Mouse (Mus musculus): ENCODE measurements around the gene Reln.

The Reln gene

GRCm38 (mm10) chr5:22094984-22095383 lies 249.5 kb downstream of the Reln start:
- DNase-seq = no peak

- no peak for DNase-seq
These were observed 250.5 kb downstream of the Reln start for GRCm38 (mm10) chr5:22094043-22094442.

GRCm38 (mm10) chr5:22093157-22093865 lies 251.2 kb downstream of the Reln start:
- no peak for DNase-seq

- DNase-seq = no peak
These were observed 264.0 kb downstream of the Reln start for GRCm38 (mm10) chr5:22080468-22080986.

GRCm38 (mm10) chr5:22074971-22075370 lies 269.5 kb downstream of the Reln start:
- DNase-seq = no peak

- no peak for DNase-seq
These were observed 271.9 kb downstream of the Reln start for GRCm38 (mm10) chr5:22072591-22072990.

GRCm38 (mm10) chr5:22059251-22059650 lies 285.3 kb downstream of the Reln start:
- no peak for DNase-seq

GRCm38 (mm10) chr5:22041825-22042224 lies 302.7 kb downstream of the Reln start:
- DNase-seq = no peak

GRCm38 (mm10) chr5:22039375-22040149 lies 304.9 kb downstream of the Reln start:
- DNase-seq = no peak

GRCm38 (mm10) chr5:22035201-22035600 lies 309.3 kb downstream of the Reln start:
- DNase-seq = no peak

GRCm38 (mm10) chr5:22033039-22033438 lies 311.5 kb downstream of the Reln start:
- DNase-seq = no peak

GRCm38 (mm10) chr5:22031653-22032052 lies 312.8 kb downstream of the Reln start:
- no peak for DNase-seq

- DNase-seq = no peak
These were observed 316.1 kb downstream of the Reln start for GRCm38 (mm10) chr5:22028379-22028778.

GRCm38 (mm10) chr5:22027240-22027875 lies 317.1 kb downstream of the Reln start:
- no peak for DNase-seq

GRCm38 (mm10) chr5:22025746-22026145 lies 318.8 kb downstream of the Reln start:
- no peak for DNase-seq

GRCm38 (mm10) chr5:22024108-22024507 lies 320.4 kb downstream of the Reln start:
- no peak for DNase-seq

- no peak for DNase-seq
These were observed 326.6 kb downstream of the Reln start for GRCm38 (mm10) chr5:22017896-22018295.

- no peak for DNase-seq
These were observed 330.0 kb downstream of the Reln start for GRCm38 (mm10) chr5:22014459-22014858.

GRCm38 (mm10) chr5:22009142-22009541 lies 335.4 kb downstream of the Reln start:
- DNase-seq = no peak

GRCm38 (mm10) chr5:22007304-22008059 lies 337.0 kb downstream of the Reln start:
- no peak for DNase-seq

- no peak for DNase-seq
These were observed 340.6 kb downstream of the Reln start for GRCm38 (mm10) chr5:22003858-22004257.

GRCm38 (mm10) chr5:21987711-21988110 lies 356.8 kb downstream of the Reln start:
- DNase-seq = no peak

GRCm38 (mm10) chr5:21986311-21986710 lies 358.2 kb downstream of the Reln start:
- peak in 1 of 2 experiments; percentile 17 for DNase-seq

All from lung, postnatal 4 days (tissue).